Mouse (Mus musculus): ENCODE data around the gene Stom.

Stom gene

GRCm38 (mm10) chr2:35270531-35270984, 66.2 kb downstream of the Stom start:
- DNase-seq, result peak; percentile 72 to 73

GRCm38 (mm10) chr2:35269716-35270260, 67.0 kb downstream of the Stom start:
- DNase-seq, result no peak

GRCm38 (mm10) chr2:35269136-35269535, 67.6 kb downstream of the Stom start:
- no peak for DNase-seq

DNA sequence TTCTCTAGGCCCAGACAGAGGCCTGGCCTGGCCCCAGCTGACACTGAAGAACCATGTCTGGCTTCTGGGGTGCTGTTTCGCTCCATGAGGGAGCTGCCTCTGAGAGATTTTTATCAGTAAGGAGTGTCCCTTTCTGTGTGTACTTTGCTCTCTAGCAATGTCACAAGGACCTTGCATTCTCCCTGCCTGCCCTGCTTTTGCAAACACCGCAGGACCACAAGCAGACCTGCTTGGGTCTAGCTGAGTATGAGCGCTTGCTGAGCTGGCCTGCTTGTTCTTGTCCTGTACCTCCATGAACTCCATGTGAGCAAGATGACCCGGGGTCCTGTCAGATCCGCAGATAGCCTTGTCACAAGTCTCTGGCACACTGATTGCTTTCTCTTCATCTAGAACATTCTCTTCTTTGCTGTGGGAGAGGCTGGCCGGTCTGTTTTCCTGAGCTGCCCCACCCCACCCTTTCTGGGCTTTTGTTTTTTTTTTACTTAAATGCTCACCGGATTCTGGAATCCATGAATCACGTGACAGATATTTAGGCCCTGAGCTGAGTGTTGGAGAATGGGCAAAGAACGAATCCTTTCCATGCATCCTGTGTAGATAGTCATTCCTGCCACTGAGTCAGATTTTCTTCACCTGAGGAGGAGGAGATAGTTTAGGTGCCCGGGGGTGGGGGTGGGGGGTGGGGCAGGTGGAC, 68.8 kb downstream of the Stom start:
- DNase-seq, result no peak

- no peak for DNase-seq
Measured at GRCm38 (mm10) chr2:35267156-35267875, 69.5 kb downstream of the Stom start.

DNA sequence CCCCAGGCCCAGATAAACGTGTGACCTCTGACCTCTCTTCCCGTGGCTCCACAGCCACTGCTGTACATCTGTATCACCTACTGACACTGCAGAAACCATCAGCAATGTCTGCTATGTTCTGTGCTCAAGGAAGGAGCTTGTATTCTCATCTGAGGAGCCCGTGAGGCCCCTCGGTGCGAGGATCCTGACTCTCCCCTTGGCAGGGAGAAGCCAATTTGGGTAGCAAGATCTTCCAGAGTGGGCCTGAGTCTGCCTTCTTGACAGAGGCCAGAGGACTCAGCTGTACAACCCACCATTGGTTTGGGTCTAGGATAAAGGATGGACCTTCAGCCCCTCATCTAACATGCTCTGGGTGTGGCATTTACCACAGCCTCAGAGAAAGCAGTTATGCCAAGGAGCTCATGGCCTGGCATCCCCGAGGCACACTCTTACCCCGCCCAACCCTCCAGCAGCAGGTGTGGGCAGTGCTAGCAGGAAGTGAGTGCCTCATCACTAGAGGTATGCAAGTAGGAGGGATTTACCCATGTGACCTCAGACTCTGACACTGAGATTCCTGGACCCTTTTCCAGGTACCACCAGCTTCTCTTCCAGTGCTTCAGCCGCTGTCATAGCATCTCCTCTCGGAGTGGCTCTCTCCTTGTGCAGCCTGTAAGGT, 70.4 kb downstream of the Stom start:
- DNase-seq, result no peak

GRCm38 (mm10) chr2:35265775-35266174, 71.0 kb downstream of the Stom start:
- no peak for DNase-seq

DNA sequence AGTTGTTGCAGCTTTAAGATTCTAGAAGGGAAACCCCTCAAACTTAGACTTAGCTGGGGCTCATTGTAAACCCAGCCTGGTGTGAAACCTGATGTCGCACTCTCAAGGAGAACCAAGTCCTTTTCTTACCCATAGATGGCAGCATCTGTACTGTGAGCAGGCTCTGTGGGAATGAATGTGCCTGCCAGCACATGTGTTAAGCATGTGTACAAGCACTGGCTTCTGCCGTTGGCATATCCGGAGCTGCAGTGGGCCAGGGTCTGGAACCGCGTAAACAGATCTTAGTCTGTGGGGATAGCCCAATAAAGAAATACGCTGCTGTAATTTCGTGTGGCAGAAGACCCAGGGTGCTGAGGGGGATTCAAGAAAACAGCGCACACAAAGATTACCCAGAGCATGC, 71.5 kb downstream of the Stom start:
- DNase-seq, result peak; percentile 47 to 50

DNA sequence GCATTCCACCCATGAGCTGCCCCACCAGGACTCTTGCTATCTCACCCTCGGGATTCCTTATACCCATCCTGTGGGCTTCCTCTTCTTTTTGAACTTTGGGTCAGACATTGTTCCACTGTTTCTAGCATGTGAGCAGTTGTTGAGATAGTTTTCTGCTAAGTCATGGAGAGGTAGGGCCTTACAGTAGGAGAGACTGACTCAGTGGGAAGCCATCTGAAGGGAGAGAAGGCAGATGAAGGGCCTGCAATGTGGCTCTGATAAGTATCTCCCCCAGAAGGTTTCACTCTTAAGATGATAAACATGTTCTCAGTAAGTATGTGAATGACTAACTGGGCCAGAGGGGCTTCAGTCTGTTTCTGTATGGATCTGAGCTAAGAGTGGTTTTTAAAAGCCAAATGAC, 72.7 kb downstream of the Stom start:
- no peak for DNase-seq
